Mouse (Mus musculus) skeletal muscle tissue, adult 2 months (tissue): ENCODE measurements around the gene Nek6.

Source experiments
- DNase-seq: peaks from one replicate; pipeline ENCODE4 v3.0.0-alpha.2; 2012; ENCODE audit warnings: low read depth, low spot score

Nek6 gene

GRCm38 (mm10) chr2:38536331-38536731 is 24.9 kb downstream of the Nek6 start:
- no peak for DNase-seq

GRCm38 (mm10) chr2:38539677-38540076 is 28.2 kb downstream of the Nek6 start:
- DNase-seq, result no peak

GRCm38 (mm10) chr2:38540666-38541065 is 29.2 kb downstream of the Nek6 start:
- no peak for DNase-seq

GRCm38 (mm10) chr2:38541101-38541500 is 29.7 kb downstream of the Nek6 start:
- no peak for DNase-seq

GRCm38 (mm10) chr2:38541570-38541969 is 30.1 kb downstream of the Nek6 start:
- no peak for DNase-seq

GRCm38 (mm10) chr2:38542366-38542765 is 30.9 kb downstream of the Nek6 start:
- no peak for DNase-seq

- DNase-seq, result no peak
Observed at GRCm38 (mm10) chr2:38543158-38543557, 31.7 kb downstream of the Nek6 start.

DNA sequence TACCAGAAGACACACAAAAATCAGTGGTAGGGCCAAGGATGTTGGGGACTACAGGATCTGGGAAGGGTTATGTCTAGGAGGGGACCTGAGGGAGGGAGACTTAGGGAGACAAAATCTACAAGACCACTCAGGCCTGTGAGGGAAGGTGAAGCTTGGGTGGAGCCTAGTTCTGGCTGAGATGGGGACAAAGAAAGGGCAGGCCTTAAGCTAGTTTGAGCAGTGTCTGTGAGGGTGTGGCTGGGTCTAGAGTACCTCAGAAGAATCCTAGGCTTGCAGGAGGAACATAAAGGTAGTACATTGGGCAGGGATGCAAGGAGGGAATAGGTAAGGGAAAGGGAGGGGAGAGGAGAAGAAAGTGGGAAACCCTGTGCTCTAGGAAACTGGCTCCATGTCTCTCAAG is 32.9 kb downstream of the Nek6 start:
- DNase-seq, result no peak

DNA sequence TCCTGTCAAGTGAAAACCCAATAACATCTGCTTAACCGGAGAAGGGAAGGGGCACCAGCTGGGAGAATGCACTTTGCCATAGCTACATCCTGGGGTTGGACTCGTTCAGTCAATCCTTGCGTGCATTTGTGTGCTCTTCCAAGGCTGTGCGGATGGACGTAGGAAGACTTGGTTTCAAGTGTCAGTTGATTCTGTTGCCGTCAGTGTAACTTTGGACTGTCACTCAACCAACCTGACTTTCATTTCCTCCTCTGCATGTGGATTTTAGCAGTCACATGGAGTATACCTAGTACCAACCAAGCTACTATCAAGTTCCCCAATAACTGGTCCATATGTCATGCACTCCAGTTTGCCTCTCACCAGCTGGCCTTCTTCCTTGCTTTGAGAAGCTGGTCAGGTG is 33.5 kb downstream of the Nek6 start:
- DNase-seq, result no peak

DNA sequence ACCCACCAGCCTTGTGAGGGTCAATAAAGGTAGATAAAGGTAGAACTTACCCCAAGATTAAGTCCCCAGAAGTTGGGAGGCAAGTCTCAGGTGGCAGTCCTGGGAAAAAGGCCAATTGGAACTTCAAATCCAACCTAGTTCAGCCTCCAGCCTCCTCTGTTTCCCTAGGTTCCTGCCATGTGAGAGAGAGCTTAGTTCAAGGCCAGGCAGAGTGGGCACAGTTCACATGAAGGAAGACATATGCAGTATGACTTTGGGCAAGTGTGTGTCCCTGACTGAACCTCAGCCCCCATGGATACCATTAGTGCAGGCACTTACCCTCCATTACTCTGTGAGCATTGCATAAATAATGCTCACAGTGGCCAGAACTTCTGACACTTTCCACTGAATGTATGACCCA is 34.3 kb downstream of the Nek6 start:
- no peak for DNase-seq

- DNase-seq, result peak; percentile 41
Observed at GRCm38 (mm10) chr2:38546222-38546621, 34.8 kb downstream of the Nek6 start.

GRCm38 (mm10) chr2:38546748-38547147 is 35.3 kb downstream of the Nek6 start:
- DNase-seq, result no peak

DNA sequence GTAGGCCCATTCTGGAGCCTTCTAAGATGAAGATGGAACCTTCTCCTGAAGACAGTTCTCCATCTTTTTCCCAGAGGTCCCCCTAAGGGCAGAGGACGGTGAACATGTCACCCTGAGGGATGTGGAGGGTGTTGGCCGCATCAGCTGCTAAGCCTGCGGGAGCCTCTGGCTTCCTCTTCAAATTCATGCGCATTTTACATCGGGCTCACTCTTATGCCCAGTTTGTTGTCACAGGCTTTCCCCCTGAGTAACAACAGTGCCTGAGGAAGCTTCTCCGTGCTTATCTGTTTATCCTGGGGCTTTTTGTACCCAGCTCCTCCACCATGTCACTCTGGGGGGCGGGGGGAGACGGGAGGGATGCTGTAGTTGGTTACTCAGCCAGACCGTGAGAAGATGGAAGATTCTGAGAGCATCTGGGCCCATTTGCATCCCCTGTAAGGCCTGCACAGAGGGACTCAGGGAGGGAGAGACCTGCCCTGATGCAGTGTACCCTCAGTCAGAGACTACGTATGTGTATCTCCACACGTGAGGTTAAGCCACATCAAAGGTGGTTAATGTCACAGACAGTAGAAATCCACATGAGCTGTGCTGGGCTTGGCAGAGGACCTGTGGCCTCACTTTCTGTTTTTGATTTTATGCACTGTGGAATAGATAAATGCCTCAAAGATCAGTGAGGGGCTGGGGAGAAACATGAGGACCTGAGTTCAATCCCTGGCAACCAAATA is 36.5 kb downstream of the Nek6 start:
- DNase-seq, result no peak

- DNase-seq, result no peak
Observed at GRCm38 (mm10) chr2:38552004-38552443, 40.6 kb downstream of the Nek6 start.

GRCm38 (mm10) chr2:38554226-38554995 is 43.0 kb downstream of the Nek6 start:
- DNase-seq, result no peak

GRCm38 (mm10) chr2:38555659-38556058 is 44.2 kb downstream of the Nek6 start:
- DNase-seq, result no peak

- DNase-seq, result no peak
Observed at GRCm38 (mm10) chr2:38556721-38557120, 45.3 kb downstream of the Nek6 start.

GRCm38 (mm10) chr2:38560296-38561227 is 49.1 kb downstream of the Nek6 start:
- DNase-seq, result no peak

DNA sequence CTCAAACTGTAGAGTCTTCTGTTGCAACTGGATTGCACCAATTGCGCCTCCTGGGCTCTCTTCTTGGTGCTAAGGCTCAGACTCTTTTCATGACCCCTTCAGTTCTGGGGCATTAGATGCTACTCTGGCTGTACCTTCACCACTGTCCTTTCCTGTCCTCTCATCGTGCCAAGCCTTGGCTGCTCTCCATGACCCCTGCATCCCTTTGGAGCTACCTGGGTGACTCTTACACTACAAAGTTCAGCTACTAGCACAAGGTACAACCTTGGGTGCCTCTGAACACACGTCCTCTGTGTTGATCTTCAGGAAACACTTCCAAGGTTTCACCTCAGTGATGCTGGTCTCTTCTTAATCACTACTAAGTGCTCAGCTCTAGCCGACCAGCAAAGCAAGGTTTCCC is 51.2 kb downstream of the Nek6 start:
- DNase-seq, result no peak

DNA sequence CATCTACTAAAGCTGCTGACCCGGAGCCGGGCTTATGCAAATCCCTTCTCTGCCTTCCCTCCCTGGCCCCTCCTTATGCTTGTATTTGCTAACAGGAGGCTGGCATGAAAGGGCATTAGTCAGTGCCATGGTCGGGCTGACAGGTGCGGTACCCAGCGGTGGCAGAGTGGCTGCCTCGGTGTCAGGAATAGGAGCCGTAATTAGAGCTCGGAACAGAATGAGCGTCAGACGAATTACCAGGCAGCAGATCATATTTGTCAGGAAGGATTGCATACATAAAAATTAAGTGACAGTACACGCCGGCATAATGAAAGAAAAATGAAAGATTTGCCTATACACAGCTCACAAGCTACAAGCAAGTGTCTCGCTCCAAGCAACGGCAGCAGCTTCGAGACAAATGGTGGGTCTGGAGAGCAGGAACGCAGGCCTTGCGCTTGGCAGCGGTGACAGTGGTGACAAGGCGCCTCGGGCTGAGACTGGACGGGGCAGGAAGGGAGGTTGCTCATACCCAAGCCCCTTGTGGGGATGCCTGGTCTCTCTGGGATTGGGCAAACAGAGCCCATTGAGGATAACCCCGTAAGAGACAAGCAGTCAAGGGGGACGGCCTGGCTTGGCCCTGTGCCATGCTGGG is 60.6 kb downstream of the Nek6 start:
- DNase-seq, result peak; percentile 85

DNA sequence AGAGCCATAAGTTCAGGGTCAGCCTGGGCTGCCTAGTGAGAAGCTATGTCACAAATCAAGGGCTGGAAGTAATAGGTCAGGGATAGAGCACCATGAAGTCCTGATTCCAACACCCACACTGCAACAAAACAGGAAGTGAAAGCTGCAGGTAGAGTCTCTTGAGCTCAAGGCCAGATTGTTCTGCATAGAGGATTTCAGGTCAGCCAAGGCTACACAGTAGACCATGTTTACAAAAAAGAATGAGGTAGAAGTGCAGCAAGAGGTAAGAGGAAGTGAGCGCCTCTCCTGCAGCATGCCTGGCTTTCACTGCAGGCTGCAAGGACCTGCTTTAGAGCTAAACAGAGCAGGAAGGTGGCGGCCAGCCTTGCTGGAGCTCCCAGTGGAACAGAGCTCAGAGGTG is 63.3 kb downstream of the Nek6 start:
- no peak for DNase-seq
